Mouse (Mus musculus): ENCODE measurements at regions not wholly inside any gene's neighbourhood (a gene's known extent, or its start where the extent isn't known, plus 50 kb on each side); places are given as distances from the start of the nearest gene placed in this dataset.

- DNase-seq (ENCODE audit: low spot score) (no peak), ATAC-seq (replicated peaks; ENCODE audit: low FRiP score, low read depth) (no peak)
- Histone ChIP-seq H3K27ac (no peak overlapping the region), H3K36me3 (ENCODE audit: insufficient read depth, low read length) (no peaks in the 10 kb centered on the region), H3K4me3 (replicated peaks; ENCODE audit: low read depth, low read length) (no peak overlapping the region), H3K4me2 (ENCODE audit: low read length) (no peak overlapping the region), H3K9ac (ENCODE audit: low read depth, low read length) (no peak overlapping the region), H3K4me1 (replicated peaks; ENCODE audit: insufficient read depth, low read length) (no peaks in the 10 kb centered on the region), H3K9me3 (replicated peaks; ENCODE audit: low read length) (no peaks in the 10 kb centered on the region), H3K27me3 (ENCODE audit: insufficient read depth, low read length) (no peaks in the 10 kb centered on the region)
- 33% methylated on average over 1 of the region's 1 CpGs for WGBS
- no peak for TF ChIP-seq CTCF (IDR thresholded peaks at IDR 0.05; ENCODE audit: low read depth)
Measured at GRCm38 (mm10) chr10:124304683-124305082, 1040.9 kb downstream of the Fam19a2 start.

GRCm38 (mm10) chr10:124305644-124306043 is 1041.8 kb downstream of the Fam19a2 start:
- Histone ChIP-seq H3K9me3 (replicated peaks; ENCODE audit: low read length) (no peaks in the 10 kb centered on the region), H3K9ac (ENCODE audit: low read depth, low read length) (no peak overlapping the region), H3K27me3 (ENCODE audit: insufficient read depth, low read length) (no peaks in the 10 kb centered on the region), H3K4me3 (replicated peaks; ENCODE audit: low read depth, low read length) (no peak overlapping the region), H3K4me1 (replicated peaks; ENCODE audit: insufficient read depth, low read length) (no peaks in the 10 kb centered on the region), H3K4me2 (ENCODE audit: low read length) (no peak overlapping the region), H3K36me3 (ENCODE audit: insufficient read depth, low read length) (no peaks in the 10 kb centered on the region), H3K27ac (no peak overlapping the region)
- no peak for ATAC-seq (replicated peaks; ENCODE audit: low FRiP score, low read depth)
- 58% methylated on average over 3 of the region's 3 CpGs for WGBS
- no peak for DNase-seq (ENCODE audit: low spot score)
- no peak for TF ChIP-seq CTCF (IDR thresholded peaks at IDR 0.05; ENCODE audit: low read depth)

GRCm38 (mm10) chr10:124318761-124319160 is 1055.0 kb downstream of the Fam19a2 start:
- H3K36me3 ChIP-seq (ENCODE audit: insufficient read depth, low read length): no peaks in the 10 kb centered on the region
- DNase-seq (ENCODE audit: low spot score) (no peak), ATAC-seq (replicated peaks; ENCODE audit: low FRiP score, low read depth) (no peak)
- no peak overlapping the region for H3K27ac ChIP-seq
- no peak overlapping the region for H3K9ac ChIP-seq (ENCODE audit: low read depth, low read length)
- WGBS: 33% methylated on average over 1 of the region's 1 CpGs
- no peak overlapping the region for H3K4me3 ChIP-seq (replicated peaks; ENCODE audit: low read depth, low read length)
- no peak for TF ChIP-seq CTCF (IDR thresholded peaks at IDR 0.05; ENCODE audit: low read depth)
- H3K9me3 ChIP-seq (replicated peaks; ENCODE audit: low read length): no peaks in the 10 kb centered on the region
- H3K4me1 ChIP-seq (replicated peaks; ENCODE audit: insufficient read depth, low read length): no peaks in the 10 kb centered on the region
- H3K4me2 ChIP-seq (ENCODE audit: low read length): no peak overlapping the region
- no peaks in the 10 kb centered on the region for H3K27me3 ChIP-seq (ENCODE audit: insufficient read depth, low read length)

GRCm38 (mm10) chr10:124320191-124321110 is 1056.7 kb downstream of the Fam19a2 start:
- H3K4me1 ChIP-seq (replicated peaks; ENCODE audit: insufficient read depth, low read length): no peaks in the 10 kb centered on the region
- no peak overlapping the region for H3K4me2 ChIP-seq (ENCODE audit: low read length)
- H3K9ac ChIP-seq (ENCODE audit: low read depth, low read length): no peak overlapping the region
- H3K27me3 ChIP-seq (ENCODE audit: insufficient read depth, low read length): no peaks in the 10 kb centered on the region
- TF ChIP-seq CTCF (IDR thresholded peaks at IDR 0.05; ENCODE audit: low read depth): no peak
- 70% methylated on average over 8 of the region's 8 CpGs for WGBS
- no peak overlapping the region for H3K4me3 ChIP-seq (replicated peaks; ENCODE audit: low read depth, low read length)
- H3K9me3 ChIP-seq (replicated peaks; ENCODE audit: low read length): no peaks in the 10 kb centered on the region
- DNase-seq (ENCODE audit: low spot score) (peak; percentile 67), ATAC-seq (replicated peaks; ENCODE audit: low FRiP score, low read depth) (no peak)
- no peak overlapping the region for H3K27ac ChIP-seq
- H3K36me3 ChIP-seq (ENCODE audit: insufficient read depth, low read length): no peaks in the 10 kb centered on the region

GRCm38 (mm10) chr10:124332491-124332890 is 1056.8 kb downstream of the Slc16a7 start:
- Histone ChIP-seq H3K4me3 (replicated peaks; ENCODE audit: low read depth, low read length) (no peak overlapping the region), H3K4me1 (replicated peaks; ENCODE audit: insufficient read depth, low read length) (no peaks in the 10 kb centered on the region), H3K9me3 (replicated peaks; ENCODE audit: low read length) (no peaks in the 10 kb centered on the region), H3K36me3 (ENCODE audit: insufficient read depth, low read length) (no peaks in the 10 kb centered on the region), H3K4me2 (ENCODE audit: low read length) (no peak overlapping the region), H3K27ac (no peak overlapping the region), H3K9ac (ENCODE audit: low read depth, low read length) (no peak overlapping the region), H3K27me3 (ENCODE audit: insufficient read depth, low read length) (no peaks in the 10 kb centered on the region)
- 79% methylated on average over 1 of the region's 1 CpGs for WGBS
- no peak for TF ChIP-seq CTCF (IDR thresholded peaks at IDR 0.05; ENCODE audit: low read depth)
- ATAC-seq (replicated peaks; ENCODE audit: low FRiP score, low read depth) (no peak), DNase-seq (ENCODE audit: low spot score) (no peak)

GRCm38 (mm10) chr10:124338923-124339322 is 1050.3 kb downstream of the Slc16a7 start:
- H3K36me3 ChIP-seq (ENCODE audit: insufficient read depth, low read length): no peaks in the 10 kb centered on the region
- no peaks in the 10 kb centered on the region for H3K4me1 ChIP-seq (replicated peaks; ENCODE audit: insufficient read depth, low read length)
- DNase-seq (ENCODE audit: low spot score) (peak; percentile 33), ATAC-seq (replicated peaks; ENCODE audit: low FRiP score, low read depth) (no peak)
- TF ChIP-seq CTCF (IDR thresholded peaks at IDR 0.05; ENCODE audit: low read depth): no peak
- H3K4me2 ChIP-seq (ENCODE audit: low read length): no peak overlapping the region
- H3K9ac ChIP-seq (ENCODE audit: low read depth, low read length): no peak overlapping the region
- H3K9me3 ChIP-seq (replicated peaks; ENCODE audit: low read length): no peaks in the 10 kb centered on the region
- no peak overlapping the region for H3K27ac ChIP-seq
- WGBS: 38% methylated on average over 3 of the region's 3 CpGs
- H3K4me3 ChIP-seq (replicated peaks; ENCODE audit: low read depth, low read length): no peak overlapping the region
- H3K27me3 ChIP-seq (ENCODE audit: insufficient read depth, low read length): no peaks in the 10 kb centered on the region
